In the genomic region with DNA sequence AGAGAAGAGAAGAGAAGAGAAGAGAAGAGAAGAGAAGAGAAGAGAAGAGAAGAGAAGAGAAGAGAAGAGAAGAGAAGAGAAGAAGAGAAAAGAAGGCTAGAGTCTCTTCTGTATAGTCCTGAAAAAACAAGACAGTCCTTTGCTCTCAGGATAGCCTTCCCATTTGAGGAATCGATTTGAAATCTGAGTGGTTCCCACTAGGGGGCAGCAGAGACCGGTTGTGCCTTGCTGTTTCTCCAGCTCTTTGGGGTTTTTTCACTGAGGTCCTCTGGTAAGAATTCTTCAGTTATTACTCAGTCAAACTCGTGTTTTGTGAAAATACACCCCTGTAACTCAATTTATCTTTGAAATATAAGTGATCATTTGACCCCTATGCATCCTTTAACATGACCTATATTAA, we compare ENCODE assay signal across 8 mouse cellular contexts. TPM values are rescaled to one million over a fixed set of nuclear protein-coding genes. Genes with fewer than 3 reads are reported as not detected.
A peak's percentile ranks its signal among the peaks of the same experiment; 100 is the strongest.
DNase-seq lines count a peak whose midpoint lies in the region; ATAC-seq and TF ChIP-seq lines count a peak whose summit lies in the region.

No protein-coding gene starts in this region.

- DNase-seq in adrenal gland, adult 18-20 months (ENCODE audit: low spot score in 2 of 2): peak; percentile 82 to 87
- DNase-seq in gastrocnemius, postnatal 25 days: peak; percentile 31
- DNase-seq in layer of hippocampus, adult 18-20 months (ENCODE audit: low spot score in 2 of 2): peak; percentile 76 to 92
- DNase-seq in lung, postnatal 10 days: peak; percentile 90
- peak; percentile 77 for DNase-seq in ovary, postnatal 36 days (ENCODE audit: low spot score)
- DNase-seq in thymus, postnatal 14 days: peak; percentile 81

- H3K4me1 ChIP-seq in cortical plate, adult 2 months (ENCODE audit: control insufficient read depth, insufficient read depth, low read length): no peaks in the 10 kb centered on the region

- ATAC-seq in CD4-positive, CD25-positive, alpha-beta regulatory T cell, adult 4 months: peak; percentile 45

- TF ChIP-seq POLR2A in cortical plate, adult 2 months (IDR thresholded peaks at IDR 0.05; ENCODE audit: extremely low read depth, insufficient read depth, low read length): no peak

- H3K4me3 ChIP-seq in cortical plate, adult 2 months (ENCODE audit: insufficient read depth, low read length): no peak overlapping the region

- TF ChIP-seq CTCF in cortical plate, adult 2 months (IDR thresholded peaks at IDR 0.05; ENCODE audit: extremely low read depth, insufficient read depth, low read length): peak; percentile 86

- no peak overlapping the region for H3K27ac ChIP-seq in cortical plate, adult 2 months (ENCODE audit: insufficient read depth, low read length)

RNA-seq across cellular contexts. Expression of a gene that starts 30.3 kb away (rescaled TPM):
- 10 to 100 TPM; 49.7 to 52.7 TPM for polyA plus RNA-seq in CD4-positive, CD25-positive, alpha-beta regulatory T cell, adult 4 months (2017; shearing (Covaris generic))
- 100 to 1,000 TPM in 1 of 2 experiments, 10 to 100 TPM in 1; 92.9 to 101 TPM for total RNA-seq in adrenal gland, adult 18-20 months (2021)
- polyA plus RNA-seq in cortical plate, adult 2 months (2012; rRNA removed): 34.8 and 37.8 TPM in 2 replicates
- 10 to 100 TPM; 26.4 to 27.4 TPM for total RNA-seq in gastrocnemius, postnatal 25 days (2021)
- total RNA-seq in layer of hippocampus, adult 18-20 months (2021): 10 to 100 TPM; 65.8 to 68.1 TPM

RNA-seq across cellular contexts. Expression of a gene that starts 30.5 kb away (rescaled TPM):
- polyA plus RNA-seq in CD4-positive, CD25-positive, alpha-beta regulatory T cell, adult 4 months (2017; shearing (Covaris generic)): 1 to 10 TPM in 1 of 2 experiments, under 1 TPM in 1; 0.25 to 1.1 TPM
- 10 to 100 TPM; 12.7 to 17.4 TPM for total RNA-seq in adrenal gland, adult 18-20 months (2021)
- 18.1 and 20.5 TPM in 2 replicates for polyA plus RNA-seq in cortical plate, adult 2 months (2012; rRNA removed)
- 1 to 10 TPM; 2.1 to 2.6 TPM for total RNA-seq in gastrocnemius, postnatal 25 days (2021)
- total RNA-seq in layer of hippocampus, adult 18-20 months (2021): 10 to 100 TPM; 21.5 to 23.9 TPM

Comparison
In these comparisons a context has a peak if more than half of its experiments do, and no peak if none do; other contexts are left out.
1. DNase-seq: peak in every context shown above with its lines; median percentile 90 in lung, postnatal 10 days; 84 in adrenal gland, adult 18-20 months; 84 in layer of hippocampus, adult 18-20 months; 81 in thymus, postnatal 14 days; 77 in ovary, postnatal 36 days; 31 in gastrocnemius, postnatal 25 days.